Mouse (Mus musculus): Measurements from ENCODE around the gene Nod2. TPM values are rescaled to one million over a fixed set of nuclear protein-coding genes. Genes with fewer than 3 reads are reported as not detected.
A peak's percentile ranks its signal among the peaks of the same experiment; 100 is the strongest.

The Nod2 gene
- polyA plus RNA-seq, 1 experiment from 2014 or later = 0.21 TPM

DNA sequence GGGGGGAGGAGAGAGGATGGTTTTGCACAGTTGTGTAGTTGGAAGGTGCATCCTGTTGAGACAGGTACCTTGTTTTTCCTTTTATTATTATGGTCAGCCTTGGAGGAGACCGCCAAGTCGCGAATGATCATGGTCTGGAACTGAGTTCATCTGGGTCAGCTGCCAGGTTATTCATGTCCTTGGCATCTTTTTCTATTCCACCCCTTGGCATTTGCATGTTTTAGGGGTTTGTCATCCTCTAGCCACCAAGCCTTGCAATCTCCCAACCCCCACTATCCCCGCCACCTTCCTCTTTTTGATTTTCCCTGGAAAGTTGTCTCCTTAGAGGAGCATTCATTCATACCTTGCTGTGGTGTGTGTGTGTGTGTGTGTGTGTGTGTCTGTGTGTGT lies 50.5 kb downstream of the Nod2 start:
- Histone ChIP-seq H3K27ac (peak overlapping the region; percentile 65; the same call in 1 of the 2 replicates), H3K4me1 (peaks cover 12% of the 10 kb centered on the region), H3K27me3 (no peaks in the 10 kb centered on the region), H3K4me2 (peak overlapping the region; percentile 64), H3K4me3 (peak overlapping the region; percentile 75), H3K36me3 (no peaks in the 10 kb centered on the region), H3K9me3 (no peaks in the 10 kb centered on the region), H3K9ac (peak overlapping the region; percentile 69)
- no peak for ATAC-seq (ENCODE audit: borderline replicate concordance, extremely low read depth, low FRiP score, low TSS enrichment)
- 28% methylated on average over 4 of the region's 4 CpGs for WGBS

DNA sequence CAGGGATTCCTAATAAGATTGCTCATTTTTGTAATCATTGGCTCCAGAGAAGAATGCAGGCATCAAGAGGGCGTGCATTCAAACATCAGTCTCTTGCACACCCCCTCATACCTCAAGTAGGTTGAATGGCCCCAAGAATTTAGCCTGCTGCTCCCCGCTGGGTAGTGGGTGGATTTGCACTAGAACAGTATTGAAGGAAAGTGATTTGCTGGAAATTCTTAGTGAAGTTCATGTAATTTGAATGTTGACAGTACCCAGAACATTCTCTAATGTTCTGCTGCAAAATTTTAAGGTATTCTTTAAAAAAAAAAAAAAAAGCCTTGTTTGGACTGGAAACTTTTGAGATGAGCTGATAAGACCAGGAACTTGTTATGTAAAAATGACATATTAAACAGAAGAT lies 50.9 kb downstream of the Nod2 start:
- 46% methylated on average over 2 of the region's 2 CpGs for WGBS
- no peaks in the 10 kb centered on the region for H3K9me3 ChIP-seq
- no peaks in the 10 kb centered on the region for H3K27me3 ChIP-seq
- H3K4me2 ChIP-seq = peak overlapping the region; percentile 64
- H3K4me1 ChIP-seq = peaks cover 12% of the 10 kb centered on the region
- peak overlapping the region; percentile 69; the same call in 1 of the 2 replicates for H3K9ac ChIP-seq
- no peak overlapping the region for H3K27ac ChIP-seq
- ATAC-seq (ENCODE audit: borderline replicate concordance, extremely low read depth, low FRiP score, low TSS enrichment) = no peak
- H3K4me3 ChIP-seq = peak overlapping the region; percentile 75
- H3K36me3 ChIP-seq = no peaks in the 10 kb centered on the region

DNA sequence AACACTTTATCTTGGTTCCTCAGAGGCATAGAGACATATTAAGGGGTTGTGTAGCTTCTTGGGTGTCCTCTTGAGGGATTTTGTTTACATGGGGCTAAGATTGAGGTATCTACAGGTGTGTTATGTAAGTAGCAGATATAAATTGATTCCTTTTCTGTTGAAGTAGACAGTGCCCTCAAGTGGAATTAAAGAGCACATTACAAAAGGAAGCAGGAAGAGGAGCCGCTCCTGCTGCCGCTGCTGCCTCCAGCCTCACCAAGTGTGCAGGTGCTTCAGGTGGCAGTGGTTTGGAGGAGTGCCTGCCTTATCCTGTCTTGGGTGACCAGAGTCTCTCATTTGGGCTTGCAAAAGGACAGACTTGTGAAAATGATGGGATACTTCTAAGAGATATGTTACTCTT lies 54.5 kb downstream of the Nod2 start:
- Histone ChIP-seq H3K27ac (no peak overlapping the region), H3K36me3 (no peaks in the 10 kb centered on the region), H3K4me2 (no peak overlapping the region), H3K4me1 (peaks cover 6% of the 10 kb centered on the region), H3K27me3 (no peaks in the 10 kb centered on the region), H3K4me3 (no peak overlapping the region), H3K9ac (no peak overlapping the region), H3K9me3 (no peaks in the 10 kb centered on the region)
- 13% methylated on average over 2 of the region's 2 CpGs for WGBS
- no peak for ATAC-seq (ENCODE audit: borderline replicate concordance, extremely low read depth, low FRiP score, low TSS enrichment)

DNA sequence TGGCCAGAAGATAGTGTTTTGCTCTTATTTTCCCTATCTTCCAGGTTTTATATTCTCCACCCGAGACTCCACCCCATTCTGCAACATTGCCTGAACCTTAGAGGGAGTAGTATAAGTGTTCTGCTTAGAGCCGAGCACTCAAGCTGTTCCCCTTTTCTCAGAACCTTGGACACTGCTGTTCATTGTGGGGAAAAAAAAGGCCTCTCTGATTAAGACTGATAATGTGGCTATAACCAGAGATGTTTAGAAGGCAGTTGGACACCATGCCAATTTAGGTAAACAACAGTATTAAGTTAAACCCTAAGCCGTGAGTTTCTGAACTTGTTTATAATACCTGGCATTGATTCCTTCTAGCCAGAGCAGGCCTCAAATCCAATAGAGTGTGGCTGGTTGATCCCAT lies 55.7 kb downstream of the Nod2 start:
- no peaks in the 10 kb centered on the region for H3K27me3 ChIP-seq
- WGBS = 75% methylated on average over 3 of the region's 3 CpGs
- H3K27ac ChIP-seq = no peak overlapping the region
- no peaks in the 10 kb centered on the region for H3K9me3 ChIP-seq
- no peak overlapping the region for H3K9ac ChIP-seq
- H3K4me1 ChIP-seq = peaks cover 3% of the 10 kb centered on the region
- no peak overlapping the region for H3K4me2 ChIP-seq
- H3K4me3 ChIP-seq = no peak overlapping the region
- H3K36me3 ChIP-seq = no peaks in the 10 kb centered on the region
- no peak for ATAC-seq (ENCODE audit: borderline replicate concordance, extremely low read depth, low FRiP score, low TSS enrichment)

DNA sequence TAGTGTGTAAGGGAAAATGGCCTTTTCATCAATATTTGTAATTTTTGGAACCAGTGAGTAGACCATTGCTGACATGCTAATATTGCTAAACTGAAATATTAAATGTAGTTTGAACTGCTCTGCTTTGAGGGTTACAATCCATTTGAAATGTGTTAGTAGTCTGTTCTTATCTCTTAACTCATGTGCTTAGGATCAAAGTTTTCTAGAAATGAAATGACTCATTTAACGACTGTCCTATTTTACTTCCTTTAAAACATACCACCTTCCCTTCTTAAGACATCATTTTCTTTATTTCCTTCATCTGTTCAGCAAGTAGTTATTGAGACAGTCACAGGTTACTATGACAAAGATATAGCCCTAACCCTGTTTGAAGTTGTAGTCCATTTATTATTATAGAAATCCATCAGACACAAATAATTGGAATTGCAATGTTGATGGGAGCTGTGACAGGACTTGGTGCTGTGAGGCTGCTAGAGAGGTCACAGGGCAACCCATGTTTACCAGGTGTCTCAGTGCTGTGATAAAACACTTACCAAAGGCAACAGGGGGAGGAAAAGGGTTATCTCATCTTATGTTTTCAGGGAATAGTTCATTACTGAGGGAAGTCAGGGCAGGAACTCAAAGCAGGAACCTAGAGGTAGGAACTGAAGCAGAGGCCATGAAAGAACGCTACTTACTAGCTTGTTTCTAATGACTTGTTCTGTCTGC lies 76.3 kb downstream of the Nod2 start:
- ATAC-seq (ENCODE audit: borderline replicate concordance, extremely low read depth, low FRiP score, low TSS enrichment) = no peak
- 87% methylated on average over 2 of the region's 2 CpGs for WGBS

More for the DNA sequence above, 76.3 kb downstream of the Nod2 start:
- no peaks in the 10 kb centered on the region for H3K27me3 ChIP-seq
- H3K9me3 ChIP-seq = no peaks in the 10 kb centered on the region
- no peak overlapping the region for H3K4me3 ChIP-seq
- H3K4me2 ChIP-seq = no peak overlapping the region
- peaks cover 5% of the 10 kb centered on the region; the same call in 1 of the 2 replicates for H3K36me3 ChIP-seq
- no peak overlapping the region for H3K9ac ChIP-seq
- no peaks in the 10 kb centered on the region for H3K4me1 ChIP-seq
- no peak overlapping the region for H3K27ac ChIP-seq

Other genes with a start within 250 kb of the Nod2 start
- gene Nkd1, start 126.0 kb upstream of the Nod2 start, polyA plus RNA-seq (2015; fragmentation: Nextera tagmentation; extraction: Ambion mirVana) = 56.4 TPM in 2 replicates
- 2.3 and 2.7 TPM in 2 replicates for gene Snx20, start 11.2 kb upstream of the Nod2 start, polyA plus RNA-seq (2015; fragmentation: Nextera tagmentation; extraction: Ambion mirVana)
- 13.2 and 15.8 TPM in 2 replicates for gene Cyld, start 49.7 kb downstream of the Nod2 start, polyA plus RNA-seq (2015; fragmentation: Nextera tagmentation; extraction: Ambion mirVana)